Mouse (Mus musculus): Measurements from ENCODE around the gene Slc35f1. TPM values are rescaled to one million over a fixed set of nuclear protein-coding genes. Genes with fewer than 3 reads are reported as not detected.

The Slc35f1 gene
- polyA plus RNA-seq (2012; rRNA removed), result 41.9 and 52.7 TPM in 2 replicates

- peak; percentile 95 for DNase-seq (ENCODE audit: low read depth)
These were observed at the start of gene Slc35f1 for GRCm38 (mm10) chr10:52690334-52690991. Slc35f1 (plus strand) TSS chr10:52690533.

GRCm38 (mm10) chr10:52671234-52671633 is 19.1 kb upstream of the Slc35f1 start:
- peak; percentile 71 for DNase-seq (ENCODE audit: low read depth)
- TF ChIP-seq CTCF (IDR thresholded peaks at IDR 0.05; ENCODE audit: borderline replicate concordance, extremely low read depth, insufficient read depth, insufficient read length) (no peak), POLR2A (IDR thresholded peaks at IDR 0.05; ENCODE audit: borderline replicate concordance, extremely low read depth, insufficient read depth, insufficient read length, poor library complexity, severe bottlenecking) (no peak)

More at GRCm38 (mm10) chr10:52690334-52690991, at the start of gene Slc35f1:
- TF ChIP-seq POLR2A (IDR thresholded peaks at IDR 0.05; ENCODE audit: borderline replicate concordance, extremely low read depth, insufficient read depth, insufficient read length, poor library complexity, severe bottlenecking), result no peak; the same call in 1 of the 2 replicates
- peak; percentile 85 for TF ChIP-seq CTCF (IDR thresholded peaks at IDR 0.05; ENCODE audit: borderline replicate concordance, extremely low read depth, insufficient read depth, insufficient read length)

GRCm38 (mm10) chr10:52690992-52691731 is 829 bp downstream of the Slc35f1 start:
- peak; percentile 22; the same call in 1 of the 2 replicates for TF ChIP-seq CTCF (IDR thresholded peaks at IDR 0.05; ENCODE audit: borderline replicate concordance, extremely low read depth, insufficient read depth, insufficient read length)
- 0 out of 2 replicates have a peak, but pooled peaks have one; percentile 5 for TF ChIP-seq POLR2A (IDR thresholded peaks at IDR 0.05; ENCODE audit: borderline replicate concordance, extremely low read depth, insufficient read depth, insufficient read length, poor library complexity, severe bottlenecking)
- peak; percentile 75 for DNase-seq (ENCODE audit: low read depth)

DNA sequence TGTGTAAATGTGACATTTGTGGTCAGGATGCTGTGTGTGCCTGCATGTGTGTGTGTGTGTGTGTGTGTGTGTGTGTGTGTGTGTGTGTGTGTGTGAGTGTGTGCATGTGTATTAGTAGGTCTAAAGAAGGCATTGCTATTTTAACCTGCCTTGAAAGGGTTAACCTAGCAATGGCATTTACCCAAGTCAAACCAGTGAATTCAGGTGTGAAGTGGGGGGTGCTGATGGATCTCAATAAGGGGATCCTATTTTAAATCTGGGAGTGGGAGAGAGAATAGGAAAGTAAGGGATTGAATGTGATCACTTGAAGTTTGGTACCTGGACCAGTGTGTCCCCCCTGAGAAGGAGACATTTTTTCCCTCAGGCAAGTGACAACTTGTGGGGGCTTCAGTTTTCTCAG is 13.4 kb downstream of the Slc35f1 start:
- no peak for DNase-seq (ENCODE audit: low read depth)
- TF ChIP-seq CTCF (IDR thresholded peaks at IDR 0.05; ENCODE audit: borderline replicate concordance, extremely low read depth, insufficient read depth, insufficient read length) (no peak), POLR2A (IDR thresholded peaks at IDR 0.05; ENCODE audit: borderline replicate concordance, extremely low read depth, insufficient read depth, insufficient read length, poor library complexity, severe bottlenecking) (no peak)

DNA sequence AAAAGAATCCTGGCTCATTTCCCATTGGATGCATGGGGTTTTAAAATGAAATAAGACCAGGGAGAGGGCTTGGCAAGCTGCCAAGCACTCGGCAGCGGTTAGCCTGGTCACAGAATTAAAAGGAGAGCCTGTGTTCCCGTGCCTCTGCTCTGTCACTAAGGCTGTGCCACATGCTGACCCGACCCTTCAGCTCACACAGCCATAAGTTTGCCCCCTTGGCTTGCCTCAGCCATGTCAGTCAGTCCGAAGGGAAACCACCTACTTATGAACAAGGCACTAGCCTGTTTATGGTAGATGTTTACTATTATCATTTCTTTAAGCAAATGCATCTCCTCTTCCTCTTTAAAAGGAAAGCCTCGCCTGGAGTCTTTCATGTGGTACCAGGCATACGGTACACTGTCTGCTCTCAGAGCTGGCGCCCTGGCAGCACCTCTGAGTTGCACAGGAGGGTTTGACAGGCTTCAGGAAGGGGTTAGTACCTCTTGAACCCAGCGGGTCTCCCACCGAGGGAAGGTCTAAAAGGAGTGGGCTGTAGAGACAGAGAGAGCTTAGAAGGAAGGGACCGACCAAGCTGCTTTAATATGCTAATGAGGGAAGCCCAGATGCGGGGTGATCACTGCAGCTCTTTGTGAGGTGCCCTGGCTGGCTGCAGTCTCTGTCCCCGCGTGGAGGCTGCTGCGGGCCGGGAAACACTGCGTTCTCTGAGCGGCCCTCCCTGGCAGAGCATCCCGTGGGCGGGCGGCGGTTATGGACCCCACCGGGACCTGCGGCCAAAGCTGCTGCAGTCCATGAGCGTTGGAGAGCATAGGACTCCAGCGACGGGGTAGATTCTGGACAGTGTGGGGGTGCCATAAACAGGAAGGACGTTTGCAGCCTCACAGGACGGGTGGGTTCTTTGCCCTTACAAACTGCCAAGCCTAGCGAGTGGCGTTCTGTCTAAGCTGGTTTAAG is 14.0 kb downstream of the Slc35f1 start:
- TF ChIP-seq POLR2A (IDR thresholded peaks at IDR 0.05; ENCODE audit: borderline replicate concordance, extremely low read depth, insufficient read depth, insufficient read length, poor library complexity, severe bottlenecking) (peak; percentile 29; the same call in 1 of the 2 replicates), CTCF (IDR thresholded peaks at IDR 0.05; ENCODE audit: borderline replicate concordance, extremely low read depth, insufficient read depth, insufficient read length) (no peak)
- DNase-seq (ENCODE audit: low read depth), result peak; percentile 95

DNA sequence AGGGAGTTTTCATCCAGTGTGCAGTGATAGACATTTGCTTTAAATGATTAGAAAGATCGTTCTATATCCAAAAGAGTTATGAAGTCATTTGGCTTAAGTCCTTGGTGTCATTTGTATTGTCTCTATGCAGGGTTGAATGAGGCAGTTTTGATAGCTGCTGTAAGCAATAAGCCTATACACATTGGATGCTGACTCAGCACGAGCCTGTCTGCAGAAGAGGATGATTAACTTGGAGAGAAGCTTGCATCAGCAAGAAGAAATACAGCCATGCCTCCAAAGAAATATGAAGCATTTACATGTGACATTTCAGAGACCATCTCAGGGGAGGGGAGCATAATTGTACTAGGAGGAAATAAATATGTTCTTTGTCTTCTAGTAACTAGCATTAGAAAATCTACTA is 19.1 kb downstream of the Slc35f1 start:
- peak; percentile 41 for DNase-seq (ENCODE audit: low read depth)
- no peak for TF ChIP-seq POLR2A (IDR thresholded peaks at IDR 0.05; ENCODE audit: borderline replicate concordance, extremely low read depth, insufficient read depth, insufficient read length, poor library complexity, severe bottlenecking)
- TF ChIP-seq CTCF (IDR thresholded peaks at IDR 0.05; ENCODE audit: borderline replicate concordance, extremely low read depth, insufficient read depth, insufficient read length), result no peak

- TF ChIP-seq CTCF (IDR thresholded peaks at IDR 0.05; ENCODE audit: borderline replicate concordance, extremely low read depth, insufficient read depth, insufficient read length), result no peak
- TF ChIP-seq POLR2A (IDR thresholded peaks at IDR 0.05; ENCODE audit: borderline replicate concordance, extremely low read depth, insufficient read depth, insufficient read length, poor library complexity, severe bottlenecking), result no peak
- no peak for DNase-seq (ENCODE audit: low read depth)
These were observed 21.8 kb downstream of the Slc35f1 start for GRCm38 (mm10) chr10:52712166-52712565.

DNA sequence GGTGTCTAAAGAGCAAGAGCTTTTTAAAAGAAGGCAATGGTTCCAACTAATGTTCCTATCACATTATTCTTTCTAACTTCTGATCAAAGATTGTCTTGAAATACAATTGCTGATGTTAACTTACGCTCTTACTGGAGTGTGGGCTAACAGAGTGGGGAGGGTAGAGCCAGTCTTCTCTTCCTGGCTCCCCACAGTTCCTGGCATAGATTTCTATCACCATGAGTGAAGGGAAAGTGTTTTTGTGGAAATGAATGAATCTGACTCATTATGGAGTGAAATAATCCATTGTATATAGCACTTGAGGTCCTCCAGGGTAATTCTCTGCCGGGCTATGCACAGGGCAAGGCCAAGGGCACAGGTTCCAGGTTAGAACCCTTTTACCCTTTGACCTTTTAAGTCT is 24.2 kb downstream of the Slc35f1 start:
- no peak for TF ChIP-seq CTCF (IDR thresholded peaks at IDR 0.05; ENCODE audit: borderline replicate concordance, extremely low read depth, insufficient read depth, insufficient read length)
- TF ChIP-seq POLR2A (IDR thresholded peaks at IDR 0.05; ENCODE audit: borderline replicate concordance, extremely low read depth, insufficient read depth, insufficient read length, poor library complexity, severe bottlenecking), result no peak
- no peak for DNase-seq (ENCODE audit: low read depth)

DNA sequence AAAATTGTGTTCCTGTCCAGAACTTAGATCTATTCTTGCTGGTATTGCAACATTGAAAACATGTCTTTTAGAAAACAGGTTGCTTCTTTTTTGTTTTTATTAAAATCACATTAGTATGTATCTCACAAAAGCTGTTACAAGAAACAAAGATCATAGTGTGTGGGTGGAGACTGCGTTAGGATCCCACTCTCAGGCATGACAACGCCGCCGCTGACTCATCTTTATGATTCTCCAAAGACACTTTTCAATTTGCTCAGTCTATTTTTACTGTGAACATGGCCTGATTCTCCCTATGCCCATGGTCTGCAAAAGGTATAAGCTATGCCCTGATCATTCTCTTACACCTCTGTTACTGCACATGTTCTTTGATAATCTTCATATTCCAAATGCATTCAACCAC is 24.8 kb downstream of the Slc35f1 start:
- TF ChIP-seq POLR2A (IDR thresholded peaks at IDR 0.05; ENCODE audit: borderline replicate concordance, extremely low read depth, insufficient read depth, insufficient read length, poor library complexity, severe bottlenecking) (no peak), CTCF (IDR thresholded peaks at IDR 0.05; ENCODE audit: borderline replicate concordance, extremely low read depth, insufficient read depth, insufficient read length) (no peak)
- no peak for DNase-seq (ENCODE audit: low read depth)

DNA sequence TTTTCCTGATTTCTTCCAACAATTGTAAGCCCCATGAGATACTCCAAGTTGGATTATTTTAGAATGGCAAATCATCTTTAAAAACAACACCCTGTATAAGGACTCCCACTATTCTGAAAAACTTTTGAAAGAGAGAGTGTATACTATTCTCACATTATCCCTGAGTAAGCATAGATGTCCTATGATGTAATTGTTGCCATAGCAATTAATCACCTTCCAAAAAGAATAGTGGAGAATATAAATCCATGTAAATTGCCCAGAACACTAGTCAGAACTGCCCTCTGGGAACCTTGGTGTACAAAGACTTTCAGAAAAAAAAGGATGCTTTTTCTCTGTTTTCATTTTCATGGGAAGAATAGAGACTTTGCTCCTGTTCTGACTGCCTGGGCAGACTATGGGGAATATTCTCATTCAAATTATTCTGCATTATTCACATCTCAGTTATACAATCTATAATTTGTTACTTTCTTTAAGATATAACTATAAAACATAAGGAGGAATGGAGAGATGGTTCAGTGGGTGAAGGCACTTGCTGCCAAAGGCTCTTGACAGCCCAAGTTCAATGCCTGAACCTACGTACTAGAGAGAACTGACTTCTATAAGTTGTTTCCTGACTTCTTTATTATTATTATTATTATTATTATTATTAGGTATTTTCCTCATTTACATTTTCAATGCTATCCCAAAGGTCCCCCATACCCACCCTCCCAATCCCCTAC is 28.0 kb downstream of the Slc35f1 start:
- peak; percentile 65 for DNase-seq (ENCODE audit: low read depth)
- no peak for TF ChIP-seq CTCF (IDR thresholded peaks at IDR 0.05; ENCODE audit: borderline replicate concordance, extremely low read depth, insufficient read depth, insufficient read length)
- TF ChIP-seq POLR2A (IDR thresholded peaks at IDR 0.05; ENCODE audit: borderline replicate concordance, extremely low read depth, insufficient read depth, insufficient read length, poor library complexity, severe bottlenecking), result no peak
